Mouse (Mus musculus) layer of hippocampus, adult 9-11 months (tissue): ENCODE data around the gene Gstz1.
"Not testable (repeated sequence)": the region's sequence is repeated elsewhere in the genome, so short reads cannot be mapped to it uniquely, and the experiment has no call there.

Experiments
- DNase-seq: peaks from one replicate; pipeline ENCODE4 v3.0.0; 2022

Gstz1 gene

DNA sequence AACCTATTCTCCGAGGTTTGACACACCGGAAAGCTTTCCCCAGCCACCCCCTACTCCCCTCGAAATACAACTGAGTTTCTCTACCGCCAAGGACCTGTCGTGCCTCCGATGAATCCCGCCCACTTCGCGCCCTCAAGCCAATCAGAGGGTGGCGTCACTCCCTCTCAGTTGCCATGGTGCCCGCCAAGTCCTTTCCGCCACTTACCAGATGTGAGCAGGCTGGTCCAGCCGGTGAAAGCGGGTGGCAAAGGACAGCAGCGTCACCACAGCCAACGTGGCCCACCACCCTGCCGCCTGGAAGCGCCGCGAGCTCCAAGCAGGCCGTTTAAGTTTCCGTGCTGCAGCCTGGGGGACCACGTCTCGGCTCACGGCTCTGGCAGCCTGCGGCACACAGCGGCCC, at the start of gene Gstz1:
Gstz1 (plus strand) TSS at position 200 of the 400 bp plus-strand sequence.
- DNase-seq = peak; percentile 92

GRCm38 (mm10) chr12:87100331-87100730, 46.6 kb upstream of the Gstz1 start:
- DNase-seq = no peak

DNA sequence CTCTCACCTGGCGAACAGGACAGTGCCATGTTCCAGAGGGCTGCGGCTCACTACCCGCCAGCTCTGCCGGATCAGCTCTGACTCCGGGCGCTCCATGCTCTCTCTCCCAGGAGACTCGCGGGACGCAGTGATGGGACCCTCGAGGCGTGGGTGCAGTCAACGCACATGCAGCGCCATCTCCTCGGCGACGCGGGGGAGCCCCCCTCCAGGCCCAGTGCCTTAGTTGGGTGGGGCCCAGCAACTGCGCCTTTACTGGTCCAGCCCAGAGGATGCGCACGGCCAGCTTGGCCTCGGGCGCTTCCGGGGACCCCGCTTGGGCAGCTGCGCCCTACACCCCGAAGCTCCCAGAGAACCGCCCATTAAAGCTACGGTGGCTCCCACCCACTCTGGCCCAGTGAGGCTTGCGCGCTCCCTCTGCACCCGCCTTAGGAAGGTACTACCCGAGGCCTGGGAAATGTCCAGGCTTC, 44.8 kb upstream of the Gstz1 start, which contains the start of gene Ngb:
Ngb (minus strand) TSS at position 375 of the 467 bp plus-strand sequence.
- DNase-seq = no peak

DNA sequence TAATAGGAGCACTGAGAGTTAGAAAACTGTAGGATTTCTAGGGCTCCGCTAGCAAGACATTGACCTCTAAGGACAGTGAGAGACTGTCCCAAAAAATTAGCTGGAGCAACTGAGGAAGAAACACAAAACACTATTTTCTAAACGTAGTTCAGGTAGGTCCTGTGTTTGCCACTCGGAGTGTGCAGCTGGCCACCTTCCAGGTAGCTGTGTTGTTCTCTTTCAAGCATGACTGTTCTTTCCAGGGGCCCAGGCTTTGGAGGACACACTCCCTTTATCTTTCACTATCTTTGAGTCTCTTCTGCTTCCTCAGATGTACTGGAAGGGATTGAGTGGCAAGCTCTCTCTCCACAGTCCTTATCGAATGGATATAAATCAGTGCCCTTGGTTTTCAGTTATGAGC, 43.5 kb upstream of the Gstz1 start:
- no peak for DNase-seq

DNA sequence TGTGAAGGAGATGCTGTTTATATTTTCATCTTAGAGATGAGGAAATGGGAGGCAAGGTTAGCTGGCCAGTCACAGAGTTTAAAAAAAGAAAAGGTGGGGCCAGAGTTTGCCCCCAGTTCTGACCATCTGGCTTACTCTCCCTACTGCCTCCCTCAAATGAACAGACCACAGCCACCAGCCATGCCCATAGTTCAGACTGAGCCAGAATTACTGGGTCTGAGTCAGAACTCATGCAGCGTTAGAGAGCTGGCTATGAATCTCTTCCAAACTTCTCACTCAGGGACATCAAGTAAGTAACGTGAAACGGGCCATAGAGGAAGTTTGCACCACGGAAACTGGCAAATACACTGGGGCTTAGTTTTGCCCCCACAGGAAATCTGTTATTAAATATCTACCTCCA, 42.2 kb upstream of the Gstz1 start:
- DNase-seq = no peak

GRCm38 (mm10) chr12:87107357-87107977, 39.5 kb upstream of the Gstz1 start:
- no peak for DNase-seq

- DNase-seq = no peak
Observed at GRCm38 (mm10) chr12:87121918-87122589, 24.9 kb upstream of the Gstz1 start.

DNA sequence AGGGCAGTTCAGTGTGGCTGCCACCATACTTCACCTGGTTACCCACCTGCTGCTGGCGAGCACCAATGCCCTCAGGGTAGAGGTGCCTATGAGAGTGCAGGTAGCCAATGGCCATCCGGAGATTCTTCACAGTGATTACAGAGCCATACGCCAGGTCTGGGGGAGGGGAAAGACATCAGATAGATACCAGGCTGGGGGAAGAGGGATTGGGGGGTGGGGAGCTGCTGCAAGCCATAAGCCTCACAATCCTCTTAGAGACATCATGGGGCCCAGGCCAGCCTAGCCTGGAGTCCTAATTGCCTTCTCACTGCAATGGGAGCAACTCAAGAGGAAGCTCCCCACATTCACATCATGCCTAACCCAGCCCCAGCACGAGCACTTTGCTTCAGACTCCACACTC, 19.7 kb upstream of the Gstz1 start:
- DNase-seq = no peak

GRCm38 (mm10) chr12:87130224-87130623, 16.7 kb upstream of the Gstz1 start:
- no peak for DNase-seq

DNA sequence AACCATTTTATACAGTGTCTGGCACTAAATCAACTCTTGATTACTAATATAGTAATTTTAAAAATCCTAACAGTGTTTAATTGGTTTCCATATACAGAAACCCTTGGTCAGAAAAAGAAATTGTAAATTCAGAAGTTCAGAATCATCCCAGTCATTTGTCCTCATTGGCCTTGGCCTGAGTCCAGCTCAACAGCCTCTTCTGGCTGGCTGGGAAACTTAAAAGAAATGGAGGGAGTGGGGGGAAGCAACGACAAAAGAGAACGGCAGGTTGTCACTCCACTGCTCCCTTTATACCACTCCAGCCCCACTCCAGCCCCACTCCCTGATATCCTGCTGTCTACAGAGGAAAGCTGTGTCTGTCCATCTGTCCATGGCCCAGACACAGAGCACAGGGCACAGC, 15.8 kb upstream of the Gstz1 start:
- no peak for DNase-seq

DNA sequence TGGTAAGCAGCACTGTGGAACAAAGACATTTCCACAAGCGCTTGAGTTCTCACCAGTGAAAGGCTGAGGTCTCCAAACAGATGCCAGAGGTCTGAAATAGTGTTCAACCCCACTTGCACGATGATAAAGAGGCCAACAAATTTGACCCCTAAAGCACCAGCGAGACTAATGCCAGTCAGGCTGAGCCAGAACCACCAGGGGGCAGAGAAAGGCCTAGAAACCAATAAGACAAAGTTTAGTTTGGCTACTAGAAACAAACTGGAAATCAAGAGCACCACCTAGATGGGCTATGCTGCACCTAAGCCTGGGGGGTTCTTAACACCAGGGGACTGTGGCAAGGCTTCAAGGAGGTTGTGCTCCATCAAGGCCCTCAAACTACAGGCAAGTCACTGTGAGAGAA, 15.3 kb upstream of the Gstz1 start:
- DNase-seq = no peak

- DNase-seq = no peak
Observed at GRCm38 (mm10) chr12:87132210-87132609, 14.8 kb upstream of the Gstz1 start.

DNA sequence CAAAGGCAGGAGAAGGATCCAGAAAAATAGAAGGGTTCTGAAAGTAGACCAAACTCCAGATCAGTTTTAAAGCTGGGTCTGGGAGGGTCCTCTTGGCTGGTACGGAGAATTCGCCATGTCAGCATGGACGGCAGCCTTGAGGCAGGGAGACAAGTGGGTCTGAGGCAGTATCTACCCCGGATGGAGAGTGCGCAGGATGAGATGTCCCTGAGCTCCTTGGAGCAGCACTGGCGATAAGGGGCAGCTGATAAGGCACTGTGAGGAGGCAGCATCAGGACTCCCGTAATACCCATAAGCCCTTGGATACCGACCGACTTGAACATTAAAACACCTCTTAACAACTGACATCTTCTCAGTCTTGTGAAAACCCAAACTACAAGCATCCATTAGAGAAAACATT, 14.2 kb upstream of the Gstz1 start:
- DNase-seq = no peak

DNA sequence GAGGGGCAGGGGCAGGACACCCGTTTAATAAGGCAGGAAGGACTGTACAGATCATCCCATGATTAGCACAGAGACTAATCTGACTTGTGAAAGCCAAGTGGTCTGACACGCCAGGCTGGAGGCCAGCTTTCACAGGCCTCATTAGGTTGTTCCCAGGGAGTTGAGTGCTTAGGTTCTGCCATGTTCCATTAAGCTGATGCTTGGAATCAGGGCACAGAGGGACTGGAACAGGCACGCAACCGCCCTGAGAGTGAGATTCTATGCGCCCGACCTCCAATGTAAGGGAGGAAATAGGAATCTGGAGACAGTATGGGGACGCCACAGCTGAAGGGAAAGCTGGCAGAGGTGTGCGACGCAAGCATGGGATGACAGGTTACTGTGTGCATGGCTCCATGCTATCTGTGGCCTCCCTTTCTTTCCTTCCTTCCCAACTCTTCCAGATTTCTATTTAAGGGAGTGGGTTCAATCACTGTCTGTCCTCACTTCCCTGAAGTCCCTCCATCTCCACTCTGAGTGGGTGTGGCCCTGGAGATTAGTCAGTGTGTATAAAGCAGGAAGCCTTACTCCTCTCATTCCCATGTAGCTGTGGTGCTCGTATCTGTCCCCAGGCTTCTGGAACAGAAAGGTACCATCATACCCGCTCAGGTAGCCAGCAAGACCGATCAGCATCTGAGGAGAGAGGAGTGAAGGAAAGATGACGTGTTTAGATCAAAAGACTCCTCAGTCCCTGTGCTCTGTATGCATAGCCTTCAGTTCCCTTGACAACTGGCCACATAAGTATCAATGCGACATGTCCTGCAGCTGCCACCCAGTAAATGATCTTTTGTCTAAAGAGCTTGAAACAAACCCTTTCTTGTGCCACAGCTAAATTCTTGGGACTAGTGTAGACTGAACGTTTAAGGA, 9.3 kb upstream of the Gstz1 start:
- DNase-seq = no peak

- DNase-seq = no peak
Observed at GRCm38 (mm10) chr12:87138342-87138701, 8.6 kb upstream of the Gstz1 start.

DNA sequence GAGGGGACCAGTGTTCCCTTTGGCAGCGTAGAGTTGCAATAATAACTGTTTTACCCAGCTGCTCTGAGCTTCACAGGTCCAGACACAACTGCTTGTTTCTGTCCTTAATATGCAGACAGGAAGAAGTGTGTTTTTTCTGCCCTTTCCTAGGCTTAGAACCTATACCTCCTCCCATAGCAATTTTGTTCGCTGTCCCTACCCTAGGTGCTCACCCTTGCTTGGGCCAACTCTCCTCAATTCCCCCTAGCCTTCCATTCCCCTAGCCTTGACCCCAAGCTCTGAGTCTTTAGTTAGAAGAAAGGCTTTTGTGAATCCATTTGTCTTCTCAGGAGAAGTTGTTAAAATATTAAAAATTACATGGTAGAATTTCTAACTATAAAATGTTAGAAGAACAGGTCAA, 8.2 kb upstream of the Gstz1 start:
- DNase-seq = no peak

GRCm38 (mm10) chr12:87142156-87142555, 4.8 kb upstream of the Gstz1 start:
- no peak for DNase-seq

DNA sequence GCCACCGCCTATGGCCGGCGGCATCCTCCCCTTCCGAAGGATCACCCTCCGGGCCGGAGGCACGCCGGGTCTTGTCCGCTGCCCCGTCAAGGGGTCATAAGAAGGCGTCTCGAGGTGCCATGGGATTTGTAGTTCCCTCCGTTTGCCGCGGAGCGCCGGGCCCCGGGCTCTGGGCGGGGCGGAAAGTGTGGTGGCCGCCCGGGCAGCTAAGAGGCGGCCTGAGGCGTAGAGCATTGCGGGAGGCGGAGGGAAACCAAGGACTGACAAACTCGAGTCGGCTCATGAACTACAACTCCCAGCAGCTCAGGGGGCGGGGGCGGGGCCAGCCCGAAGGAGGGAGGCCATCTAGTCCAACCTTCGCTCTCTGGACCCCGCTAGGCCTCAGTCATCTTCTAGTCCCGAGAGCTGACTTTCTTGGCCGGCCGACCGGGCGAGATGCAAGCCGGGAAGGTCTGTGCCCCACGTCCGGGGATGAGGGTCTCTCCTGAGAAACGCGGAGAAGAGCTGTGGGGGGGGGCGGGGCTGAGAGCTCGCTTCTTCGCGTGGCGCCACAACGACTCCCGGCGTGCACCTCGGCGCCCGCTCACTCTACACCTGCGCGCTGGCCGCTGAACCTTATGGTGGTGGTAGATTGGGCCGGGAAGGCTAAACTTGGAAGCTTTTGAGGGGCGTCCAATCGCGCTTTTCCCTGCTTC, 577 bp downstream of the Gstz1 start, which contains the start of gene Pomt2:
Pomt2 (minus strand) TSS at position 574 of the 695 bp plus-strand sequence.
- peak; percentile 96 for DNase-seq

DNA sequence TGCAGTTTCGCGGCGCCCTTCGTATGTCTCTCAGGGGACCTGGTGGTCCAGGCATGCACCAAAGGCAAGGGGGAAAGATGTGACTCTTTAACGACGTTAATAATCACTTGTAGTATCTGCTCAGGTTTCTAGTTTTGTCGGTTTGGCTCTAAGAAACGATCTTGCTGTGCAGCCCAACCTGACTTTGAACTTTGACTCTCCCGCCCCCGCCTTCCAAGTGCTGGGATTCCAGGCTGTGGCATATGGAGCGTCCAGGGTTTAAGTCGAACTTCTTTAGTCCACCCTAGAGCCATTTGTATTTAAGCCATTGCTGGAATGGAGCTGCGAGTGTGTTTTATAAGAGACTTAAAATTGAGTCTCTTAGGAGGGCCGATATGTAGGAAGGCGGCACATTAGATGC, 1.2 kb downstream of the Gstz1 start:
- DNase-seq = no peak

DNA sequence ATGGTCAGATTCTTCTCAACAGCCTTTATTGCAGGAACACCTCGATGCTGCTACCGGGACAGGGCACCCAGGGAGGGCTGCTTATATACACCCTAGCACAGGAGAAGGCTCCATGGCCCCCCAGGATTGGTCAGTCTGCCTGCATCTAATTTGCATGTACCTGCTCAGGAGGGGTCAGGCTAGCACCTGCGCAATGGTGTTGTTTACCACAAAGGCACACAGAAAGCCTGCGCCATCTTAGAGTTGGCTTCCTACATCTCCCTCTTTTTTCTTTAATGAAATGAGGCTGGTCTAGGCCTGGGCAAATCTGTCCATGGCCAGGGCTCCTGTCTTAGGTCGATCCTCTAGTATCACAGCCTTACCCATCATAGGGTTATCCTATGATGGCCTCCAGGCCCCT, 2.5 kb downstream of the Gstz1 start:
- DNase-seq = no peak

DNA sequence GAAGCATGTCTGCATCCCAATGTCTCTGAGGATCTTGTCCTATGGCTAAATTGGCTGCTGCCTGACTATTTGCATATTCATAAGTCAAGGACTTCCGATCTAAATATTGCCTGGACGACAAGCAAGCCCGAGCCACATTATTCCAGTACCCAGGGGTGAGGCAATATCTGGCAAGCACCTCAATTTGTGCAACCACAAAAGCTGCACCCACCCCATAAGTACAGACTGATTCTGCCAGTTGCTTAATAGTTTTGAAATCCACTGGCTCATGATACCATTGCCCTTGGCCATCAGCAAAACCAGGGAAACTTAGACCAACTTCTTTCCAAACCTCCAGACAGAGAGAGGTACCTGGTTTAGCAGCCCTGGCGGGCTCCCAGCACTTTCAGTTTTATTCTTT, 7.5 kb downstream of the Gstz1 start:
- not testable (repeated sequence) for DNase-seq

DNA sequence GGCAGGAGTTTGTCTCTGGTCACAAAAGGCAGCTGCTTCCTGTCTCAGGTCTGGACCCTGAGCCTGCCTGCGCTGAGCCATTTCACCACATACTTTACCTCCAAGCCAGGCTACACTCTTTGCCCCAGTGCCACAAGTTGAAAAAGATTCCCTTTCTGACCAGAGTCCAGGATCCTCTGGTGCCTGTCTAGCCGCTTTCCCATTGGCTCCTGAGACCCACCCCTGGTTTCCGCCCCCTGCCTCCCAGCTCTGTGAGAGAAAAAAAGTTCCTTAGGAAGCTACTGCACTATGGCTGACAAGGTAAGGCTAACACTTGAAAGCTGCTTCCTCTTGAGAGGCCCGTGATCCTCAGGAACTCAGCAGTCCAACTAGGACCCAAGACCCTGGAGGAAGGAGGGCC, 10.4 kb downstream of the Gstz1 start:
- DNase-seq = no peak

- no peak for DNase-seq
Observed at GRCm38 (mm10) chr12:87158099-87158498, 11.1 kb downstream of the Gstz1 start.
